12 mouse cellular contexts compared by ENCODE assay signal in the genomic region with DNA sequence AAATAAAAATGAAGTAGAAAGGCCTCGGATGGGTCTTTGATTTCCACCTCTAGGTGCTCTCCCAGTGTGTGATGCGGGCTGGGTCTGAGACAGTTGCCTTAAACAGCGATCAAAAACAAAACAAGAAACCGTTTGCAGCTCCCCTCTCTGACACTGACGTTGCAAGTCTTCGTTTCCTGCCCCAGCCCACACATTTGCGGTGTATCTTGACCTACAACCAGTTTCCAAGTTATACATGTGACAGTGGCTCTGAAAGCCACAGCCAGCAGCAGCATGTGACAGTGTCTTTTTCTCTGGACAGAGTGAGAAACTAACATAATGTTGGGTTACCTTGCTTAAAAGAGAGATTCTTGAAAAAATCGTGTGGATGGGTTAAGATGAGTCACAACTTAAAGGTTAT. TPM values are rescaled to one million over a fixed set of nuclear protein-coding genes. Genes with fewer than 3 reads are reported as not detected.
DNase-seq lines count a peak whose midpoint lies in the region; ATAC-seq lines count a peak whose summit lies in the region.
"Had no signal": no experiment of that assay in that cellular context is flagged by ENCODE, and none has a peak within 500 bp of the region (broad histone marks: within the 10 kb centered on the region; RNA-seq: fewer than 3 reads in every experiment).

No protein-coding gene starts in this region.

- no peak for ATAC-seq in heart, embryonic 12.5 days (ENCODE audit: insufficient number of reproducible peaks, low FRiP score)
- peak; percentile 78 for ATAC-seq in common myeloid progenitor, adult 5-6 weeks (replicated peaks; ENCODE audit: low read depth, poor library complexity, severe bottlenecking)
- ATAC-seq in megakaryocyte progenitor cell, adult 5-6 weeks (replicated peaks; ENCODE audit: poor library complexity): peak; percentile 51
- ATAC-seq in midbrain, embryonic 14.5 days (ENCODE audit: low FRiP score, low TSS enrichment): no peak
- ATAC-seq: midbrain, embryonic 16.5 days had no signal

- H3K36me3 ChIP-seq in heart, embryonic 12.5 days: peaks cover 2% of the 10 kb centered on the region; the same call in 1 of the 2 replicates
- no peaks in the 10 kb centered on the region for H3K36me3 ChIP-seq in midbrain, embryonic 14.5 days (ENCODE audit: control insufficient read depth, insufficient read depth, low read length)

- peaks cover 6% of the 10 kb centered on the region; the same call in 1 of the 2 replicates for H3K27me3 ChIP-seq in heart, embryonic 12.5 days (replicated peaks)
- H3K27me3 ChIP-seq in midbrain, embryonic 14.5 days (ENCODE audit: control insufficient read depth, insufficient read depth, low read length): no peaks in the 10 kb centered on the region

- WGBS in heart, embryonic 12.5 days: 59% methylated on average over 8 of the region's 8 CpGs
- 83% methylated on average over 8 of the region's 8 CpGs for WGBS in midbrain, embryonic 14.5 days

- no peak overlapping the region for H3K4me3 ChIP-seq in heart, embryonic 12.5 days
- no peak overlapping the region for H3K4me3 ChIP-seq in midbrain, embryonic 14.5 days (replicated peaks; ENCODE audit: low read depth, low read length)
- H3K4me3 ChIP-seq: forebrain, embryonic 12.5 days had no signal

- no peak overlapping the region for H3K9ac ChIP-seq in heart, embryonic 12.5 days
- H3K9ac ChIP-seq in midbrain, embryonic 14.5 days (replicated peaks; ENCODE audit: low read length): no peak overlapping the region
- H3K9ac ChIP-seq: forebrain, embryonic 12.5 days had no signal

- H3K4me2 ChIP-seq in heart, embryonic 12.5 days: no peak overlapping the region
- H3K4me2 ChIP-seq in midbrain, embryonic 14.5 days (ENCODE audit: low read length): no peak overlapping the region
- H3K4me2 ChIP-seq: forebrain, embryonic 12.5 days; liver, embryonic 11.5 days had no signal

- peaks cover 14% of the 10 kb centered on the region for H3K4me1 ChIP-seq in heart, embryonic 12.5 days (replicated peaks)
- H3K4me1 ChIP-seq in midbrain, embryonic 14.5 days (ENCODE audit: control insufficient read depth, insufficient read depth, low read length): peaks cover 14% of the 10 kb centered on the region

- no peak overlapping the region for H3K27ac ChIP-seq in heart, embryonic 12.5 days (ENCODE audit: poor library complexity, severe bottlenecking)
- H3K27ac ChIP-seq in midbrain, embryonic 14.5 days (replicated peaks; ENCODE audit: low read depth, low read length): no peak overlapping the region
- H3K27ac ChIP-seq: forebrain, embryonic 12.5 days had no signal

- no peaks in the 10 kb centered on the region for H3K9me3 ChIP-seq in heart, embryonic 12.5 days (replicated peaks)
- H3K9me3 ChIP-seq in midbrain, embryonic 14.5 days (ENCODE audit: control insufficient read depth, low read length): no peaks in the 10 kb centered on the region
- H3K9me3 ChIP-seq: forebrain, embryonic 12.5 days had no signal

- DNase-seq in heart, adult 18-20 months: peak; percentile 7 to 24
- peak; percentile 79 for DNase-seq in thymus, postnatal 25 days
- DNase-seq in midbrain, embryonic 14.5 days: no peak
- DNase-seq in urinary bladder, adult 18-20 months (ENCODE audit: low spot score in 2 of 2): no peak
- no peak for DNase-seq in neural tube, embryonic 10.5 days (ENCODE audit: extremely low spot score, low spot score)

RNA-seq across cellular contexts. Expression of gene Rab19, which starts 1.2 kb away (rescaled TPM):
- total RNA-seq in heart, adult 18-20 months (2021): under 1 TPM in 1 of 2 experiments, not detected in 1; 0.31 TPM
- polyA plus RNA-seq in heart, embryonic 12.5 days (2016; fragmentation: Nextera tagmentation; extraction: Ambion mirVana): 0.42 and 0.67 TPM in 2 replicates
- 2.2 and 2.5 TPM in 2 replicates for total RNA-seq in common myeloid progenitor, adult 5-6 weeks (2017)
- total RNA-seq in megakaryocyte progenitor cell, adult 5-6 weeks (2015): 0.37 TPM in 1 of 2 replicates, not detected in the other
- 0.34 and 0.42 TPM in 2 replicates for total RNA-seq in megakaryocyte progenitor cell, adult 5-6 weeks (2017)
- polyA plus RNA-seq in midbrain, embryonic 14.5 days (2014; fragmentation: Nextera tagmentation; extraction: Ambion mirVana): 0.17 TPM in 1 of 2 replicates, not detected in the other
- total RNA-seq: layer of hippocampus, postnatal 25 days had no signal
- polyA plus RNA-seq: midbrain, embryonic 16.5 days had no signal

RNA-seq across cellular contexts. Expression of gene Slc37a3, which starts 2.3 kb away (rescaled TPM):
- total RNA-seq in heart, adult 18-20 months (2021): 10 to 100 TPM; 16.9 to 18.4 TPM
- polyA plus RNA-seq in heart, embryonic 12.5 days (2016; fragmentation: Nextera tagmentation; extraction: Ambion mirVana): 34.8 and 43.1 TPM in 2 replicates
- 0.92 and 5.1 TPM in 2 replicates for total RNA-seq in common myeloid progenitor, adult 5-6 weeks (2017)
- total RNA-seq in megakaryocyte progenitor cell, adult 5-6 weeks (2015): 0.59 and 0.73 TPM in 2 replicates
- total RNA-seq in megakaryocyte progenitor cell, adult 5-6 weeks (2017): 1.7 and 3.4 TPM in 2 replicates
- polyA plus RNA-seq in midbrain, embryonic 14.5 days (2014; fragmentation: Nextera tagmentation; extraction: Ambion mirVana): 58.4 and 69.3 TPM in 2 replicates

RNA-seq across cellular contexts. Expression of gene Mkrn1, which starts 40.5 kb away (rescaled TPM):
- total RNA-seq in heart, adult 18-20 months (2021): 10 to 100 TPM; 60.2 to 65.0 TPM
- 52.7 and 55.1 TPM in 2 replicates for polyA plus RNA-seq in heart, embryonic 12.5 days (2016; fragmentation: Nextera tagmentation; extraction: Ambion mirVana)
- 44.3 and 54.4 TPM in 2 replicates for total RNA-seq in common myeloid progenitor, adult 5-6 weeks (2017)
- 43.6 and 49.2 TPM in 2 replicates for total RNA-seq in megakaryocyte progenitor cell, adult 5-6 weeks (2015)
- total RNA-seq in megakaryocyte progenitor cell, adult 5-6 weeks (2017): 31.7 and 34.4 TPM in 2 replicates
- polyA plus RNA-seq in midbrain, embryonic 14.5 days (2014; fragmentation: Nextera tagmentation; extraction: Ambion mirVana): 244 and 294 TPM in 2 replicates

Comparison
In these comparisons a context has a peak if more than half of its experiments do, and no peak if none do; other contexts are left out.
1. DNase-seq: peak in heart, adult 18-20 months (2 of 2) and thymus, postnatal 25 days (single experiment); none in midbrain, embryonic 14.5 days (single experiment), urinary bladder, adult 18-20 months (0 of 2) and neural tube, embryonic 10.5 days (single experiment).
2. ATAC-seq: peak in common myeloid progenitor, adult 5-6 weeks (single experiment) and megakaryocyte progenitor cell, adult 5-6 weeks (single experiment); none in heart, embryonic 12.5 days (single experiment) and midbrain, embryonic 14.5 days (single experiment).